Mouse (Mus musculus) liver, embryonic 11.5 days (tissue): ENCODE measurements around the gene Rpap3. TPM values are rescaled to one million over a fixed set of nuclear protein-coding genes. Genes with fewer than 3 reads are reported as not detected.
A peak's percentile ranks its signal among the peaks of the same experiment; 100 is the strongest.
"Not testable (repeated sequence)": the region's sequence is repeated elsewhere in the genome, so short reads cannot be mapped to it uniquely, and the experiment has no call there.

Experiments used
- ATAC-seq: fragments of 200-750 bp; cut with Nextera tagmentation; replicated peaks from 2 replicates; pipeline ENCODE4 v1.8.0; 2017; ENCODE audit warnings: moderate number of reproducible peaks, mild to moderate bottlenecking, moderate TSS enrichment, moderate library complexity; ENCODE audit not compliant: low FRiP score
- DNase-seq: peaks from one replicate; pipeline ENCODE4 v3.0.0-alpha.2; 2017; ENCODE audit warnings: low spot score
- H3K27ac ChIP-seq: fragments of 300-500 bp; sonication (generic); 2 replicates; pipeline ENCODE4 v1.5.1; 2014; ENCODE audit warnings: mild to moderate bottlenecking, low read depth, low read length, control low read depth
- H3K27me3 ChIP-seq: fragments of 300-500 bp; sonication (generic); replicated peaks from 2 replicates; pipeline ENCODE4 v1.6.1; 2014; ENCODE audit warnings: low read length, mixed read lengths; ENCODE audit not compliant: control insufficient read depth, insufficient read depth
- H3K36me3 ChIP-seq: fragments of 300-500 bp; sonication (generic); 2 replicates; pipeline ENCODE4 v1.6.1; 2014; ENCODE audit warnings: mild to moderate bottlenecking, low read length, moderate library complexity, mixed read lengths; ENCODE audit not compliant: control insufficient read depth, insufficient read depth
- H3K4me1 ChIP-seq: fragments of 300-500 bp; sonication (generic); replicated peaks from 2 replicates; pipeline ENCODE4 v1.6.1; 2014; ENCODE audit warnings: low read length, mixed read lengths; ENCODE audit not compliant: control insufficient read depth, insufficient read depth
- H3K4me2 ChIP-seq: fragments of 300-500 bp; sonication (generic); 2 replicates; pipeline ENCODE4 v1.6.1; 2014; ENCODE audit warnings: mild to moderate bottlenecking, control low read depth, moderate library complexity
- H3K4me3 ChIP-seq: fragments of 300-500 bp; sonication (generic); 2 replicates; pipeline ENCODE4 v1.5.1; 2014; ENCODE audit warnings: low read depth, low read length, control low read depth
- H3K9ac ChIP-seq: fragments of 300-500 bp; sonication (generic); 2 replicates; pipeline ENCODE4 v1.6.1; 2014; ENCODE audit warnings: low read depth, low read length, control low read depth
- H3K9me3 ChIP-seq: fragments of 300-500 bp; sonication (generic); 2 replicates; pipeline ENCODE4 v1.6.1; 2016; ENCODE audit warnings: low read length, inconsistent platforms, mixed read lengths; ENCODE audit not compliant: control insufficient read depth
- WGBS: fragments of 180-500 bp; shearing (Covaris S2); extraction: QIAGEN DNeasy Blood & Tissue Kit; methylation state at CpG from one replicate; pipeline ENCODE4 v1.1.7; 2014; 5-methylcytosine and 5-hydroxymethylcytosine counted together
- polyA plus RNA-seq: library from polyadenylated mRNA; unstranded; fragments of >200 nt; fragmentation: Nextera tagmentation; extraction: Ambion mirVana; gene quantifications from 2 replicates; pipeline ENCODE4 v1.2.1, GENCODE M21; 2014

Gene Rpap3
- polyA plus RNA-seq, 1 experiment from 2014 or later: 35.5 TPM

- Histone ChIP-seq H3K27me3 (no peaks in the 10 kb centered on the region), H3K27ac (no peak overlapping the region), H3K4me3 (no peak overlapping the region), H3K4me2 (no peak overlapping the region), H3K4me1 (no peaks in the 10 kb centered on the region), H3K36me3 (peaks cover 37% of the 10 kb centered on the region), H3K9me3 (no peaks in the 10 kb centered on the region), H3K9ac (no peak overlapping the region)
- DNase-seq: no peak
- no peak for ATAC-seq
- 89% methylated on average over 7 of the region's 7 CpGs for WGBS
Observed at GRCm38 (mm10) chr15:97673256-97674000, 32.2 kb downstream of the Rpap3 start.

GRCm38 (mm10) chr15:97672211-97672765 is 33.3 kb downstream of the Rpap3 start:
- Histone ChIP-seq H3K4me1 (no peaks in the 10 kb centered on the region), H3K4me3 (no peak overlapping the region), H3K27ac (no peak overlapping the region), H3K27me3 (no peaks in the 10 kb centered on the region), H3K9me3 (no peaks in the 10 kb centered on the region), H3K4me2 (no peak overlapping the region), H3K9ac (no peak overlapping the region), H3K36me3 (peaks cover 26% of the 10 kb centered on the region)
- 84% methylated on average over 9 of the region's 9 CpGs for WGBS
- ATAC-seq (no peak), DNase-seq (no peak)

- Histone ChIP-seq H3K4me2 (no peak overlapping the region), H3K9ac (no peak overlapping the region), H3K4me3 (no peak overlapping the region), H3K27ac (no peak overlapping the region), H3K36me3 (peaks cover 13% of the 10 kb centered on the region), H3K27me3 (no peaks in the 10 kb centered on the region), H3K4me1 (no peaks in the 10 kb centered on the region), H3K9me3 (no peaks in the 10 kb centered on the region)
- no peak for DNase-seq
- 78% methylated on average over 6 of the region's 6 CpGs for WGBS
- ATAC-seq: no peak
Observed at GRCm38 (mm10) chr15:97670554-97670953, 35.1 kb downstream of the Rpap3 start.

- H3K4me2 ChIP-seq: peak overlapping the region; percentile 0; the same call in 1 of the 2 replicates
- H3K4me1 ChIP-seq, H3K9ac ChIP-seq, DNase-seq, H3K36me3 ChIP-seq, H3K9me3 ChIP-seq, H3K4me3 ChIP-seq, H3K27me3 ChIP-seq, ATAC-seq, H3K27ac ChIP-seq: not testable (repeated sequence)
- 55% methylated on average over 16 of the region's 17 CpGs for WGBS
Observed at GRCm38 (mm10) chr15:97668158-97668877, 37.3 kb downstream of the Rpap3 start.

- H3K27ac ChIP-seq: no peak overlapping the region
- H3K4me2 ChIP-seq: no peak overlapping the region
- 35% methylated on average over 7 of the region's 7 CpGs for WGBS
- ATAC-seq: no peak
- H3K4me1 ChIP-seq: no peaks in the 10 kb centered on the region
- H3K4me3 ChIP-seq: no peak overlapping the region
- no peaks in the 10 kb centered on the region for H3K9me3 ChIP-seq
- no peaks in the 10 kb centered on the region for H3K27me3 ChIP-seq
- H3K9ac ChIP-seq: no peak overlapping the region
- H3K36me3 ChIP-seq: no peaks in the 10 kb centered on the region
- DNase-seq: peak; percentile 63
Observed at GRCm38 (mm10) chr15:97667437-97667836, 38.2 kb downstream of the Rpap3 start.

GRCm38 (mm10) chr15:97666457-97666770 is 39.2 kb downstream of the Rpap3 start:
- WGBS: 85% methylated on average over 10 of the region's 10 CpGs
- H3K4me2 ChIP-seq: no peak overlapping the region
- DNase-seq (no peak), ATAC-seq (no peak)
- H3K4me3 ChIP-seq: no peak overlapping the region
- no peak overlapping the region for H3K27ac ChIP-seq
- H3K27me3 ChIP-seq: no peaks in the 10 kb centered on the region
- no peaks in the 10 kb centered on the region for H3K4me1 ChIP-seq
- H3K36me3 ChIP-seq: no peaks in the 10 kb centered on the region
- no peak overlapping the region for H3K9ac ChIP-seq
- H3K9me3 ChIP-seq: no peaks in the 10 kb centered on the region

- Histone ChIP-seq H3K36me3 (no peaks in the 10 kb centered on the region), H3K4me3 (no peak overlapping the region), H3K27ac (no peak overlapping the region), H3K9me3 (no peaks in the 10 kb centered on the region), H3K27me3 (no peaks in the 10 kb centered on the region), H3K4me1 (no peaks in the 10 kb centered on the region), H3K4me2 (no peak overlapping the region), H3K9ac (no peak overlapping the region)
- 72% methylated on average over 25 of the region's 25 CpGs for WGBS
- DNase-seq (no peak), ATAC-seq (no peak)
Observed at GRCm38 (mm10) chr15:97665770-97666456, 39.7 kb downstream of the Rpap3 start.

- Histone ChIP-seq H3K9me3 (no peaks in the 10 kb centered on the region), H3K4me3 (no peak overlapping the region), H3K9ac (no peak overlapping the region), H3K27ac (no peak overlapping the region), H3K27me3 (no peaks in the 10 kb centered on the region), H3K4me2 (no peak overlapping the region), H3K4me1 (no peaks in the 10 kb centered on the region), H3K36me3 (no peaks in the 10 kb centered on the region)
- DNase-seq (no peak), ATAC-seq (no peak)
- WGBS: 57% methylated on average over 16 of the region's 16 CpGs
Observed at GRCm38 (mm10) chr15:97664981-97665668, 40.5 kb downstream of the Rpap3 start.
